Mouse (Mus musculus): Measurements from ENCODE around the gene Cbfa2t3. TPM values are rescaled to one million over a fixed set of nuclear protein-coding genes. Genes with fewer than 3 reads are reported as not detected.

The Cbfa2t3 gene
- total and polyA plus RNA-seq, 2 experiments from 2014 or later, result 10.0 to 12.6 TPM

DNA sequence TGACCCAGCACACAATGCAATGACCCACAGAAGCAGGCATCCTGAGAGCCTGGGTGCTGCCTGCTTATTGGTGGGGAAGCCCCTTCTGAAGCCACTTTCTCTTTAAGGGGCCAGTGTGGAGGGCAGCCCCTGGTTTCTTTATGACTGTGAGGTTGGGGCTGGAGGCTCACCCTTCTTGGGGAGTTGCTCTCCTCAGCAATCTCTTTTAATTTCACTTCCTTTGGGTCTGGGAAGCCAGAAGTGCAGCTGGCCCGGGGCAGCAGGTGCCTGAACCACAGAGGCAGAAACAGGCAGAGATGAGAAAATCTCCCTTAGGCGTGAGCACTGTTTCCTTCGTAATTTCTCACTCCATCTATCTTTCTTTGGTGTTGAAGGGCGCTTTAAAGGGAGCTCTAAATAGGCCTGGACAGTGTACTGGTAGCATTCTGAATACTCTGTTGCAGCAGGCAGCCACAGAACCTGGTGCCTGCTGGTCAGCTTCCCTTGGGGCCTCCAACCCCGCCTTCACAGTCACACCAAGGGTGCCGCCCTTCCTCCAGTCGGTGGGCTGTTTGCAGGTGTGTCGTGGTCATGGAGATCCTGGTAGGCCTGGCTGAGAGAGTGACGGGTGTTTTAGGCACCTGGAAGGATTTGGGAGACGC lies 3.5 kb upstream of the Cbfa2t3 start:
- WGBS, result 67% methylated on average over 10 of the region's 10 CpGs
- Histone ChIP-seq H3K36me3 (ENCODE audit: insufficient read depth, low read length) (no peaks in the 10 kb centered on the region), H3K27me3 (ENCODE audit: insufficient read depth, low read length) (no peaks in the 10 kb centered on the region), H3K9me3 (ENCODE audit: low read length) (no peaks in the 10 kb centered on the region), H3K4me3 (ENCODE audit: low read length) (no peak overlapping the region), H3K4me2 (ENCODE audit: low read depth, low read length) (no peak overlapping the region), H3K9ac (replicated peaks; ENCODE audit: low read length) (no peak overlapping the region), H3K4me1 (ENCODE audit: insufficient read depth, low read length) (no peaks in the 10 kb centered on the region), H3K27ac (no peak overlapping the region)
- DNase-seq (ENCODE audit: low spot score) (no peak), ATAC-seq (no peak)
- TF ChIP-seq CTCF (IDR thresholded peaks at IDR 0.05; ENCODE audit: low read depth), result no peak

DNA sequence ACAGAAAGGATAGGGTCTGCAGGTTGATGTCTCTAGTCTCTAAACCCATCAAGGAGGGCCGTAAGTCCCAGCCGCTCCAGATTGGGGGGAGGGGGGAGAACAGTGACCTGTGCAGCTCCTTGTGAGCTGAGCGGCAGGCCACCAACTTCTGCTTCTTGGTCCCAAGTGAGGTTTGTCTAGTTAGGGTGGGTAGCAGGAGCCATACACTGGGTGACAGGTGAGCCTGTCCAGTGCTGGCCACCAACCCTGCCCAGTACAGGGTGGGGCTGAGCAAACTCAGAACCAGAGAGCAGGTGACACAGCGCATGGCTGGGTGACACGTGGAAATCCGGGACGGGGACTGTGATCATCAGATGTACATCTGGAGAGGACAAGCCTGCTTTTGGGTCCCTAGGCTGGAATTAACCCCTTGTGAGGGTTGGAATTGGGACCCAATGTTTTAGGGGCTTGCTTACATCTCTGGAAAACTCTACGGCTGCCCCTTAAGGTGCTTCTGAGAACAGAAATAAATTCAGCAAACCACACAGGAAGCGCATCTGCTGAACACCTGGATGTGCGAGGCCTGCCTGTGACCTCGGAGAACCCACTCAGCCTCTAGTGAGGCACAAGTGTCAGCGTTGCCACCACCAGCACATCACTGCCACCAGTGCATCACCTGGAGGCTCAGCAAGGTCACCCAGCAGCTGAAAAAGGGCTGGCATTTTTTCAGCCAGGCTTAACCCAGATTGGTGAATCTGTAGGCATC lies 2.7 kb upstream of the Cbfa2t3 start:
- Histone ChIP-seq H3K9me3 (ENCODE audit: low read length) (no peaks in the 10 kb centered on the region), H3K9ac (replicated peaks; ENCODE audit: low read length) (no peak overlapping the region), H3K36me3 (ENCODE audit: insufficient read depth, low read length) (no peaks in the 10 kb centered on the region), H3K27ac (no peak overlapping the region), H3K27me3 (ENCODE audit: insufficient read depth, low read length) (no peaks in the 10 kb centered on the region), H3K4me1 (ENCODE audit: insufficient read depth, low read length) (no peaks in the 10 kb centered on the region), H3K4me3 (ENCODE audit: low read length) (no peak overlapping the region), H3K4me2 (ENCODE audit: low read depth, low read length) (no peak overlapping the region)
- TF ChIP-seq CTCF (IDR thresholded peaks at IDR 0.05; ENCODE audit: low read depth), result no peak
- 88% methylated on average over 12 of the region's 12 CpGs for WGBS
- ATAC-seq, result no peak
- no peak for DNase-seq (ENCODE audit: low spot score)

DNA sequence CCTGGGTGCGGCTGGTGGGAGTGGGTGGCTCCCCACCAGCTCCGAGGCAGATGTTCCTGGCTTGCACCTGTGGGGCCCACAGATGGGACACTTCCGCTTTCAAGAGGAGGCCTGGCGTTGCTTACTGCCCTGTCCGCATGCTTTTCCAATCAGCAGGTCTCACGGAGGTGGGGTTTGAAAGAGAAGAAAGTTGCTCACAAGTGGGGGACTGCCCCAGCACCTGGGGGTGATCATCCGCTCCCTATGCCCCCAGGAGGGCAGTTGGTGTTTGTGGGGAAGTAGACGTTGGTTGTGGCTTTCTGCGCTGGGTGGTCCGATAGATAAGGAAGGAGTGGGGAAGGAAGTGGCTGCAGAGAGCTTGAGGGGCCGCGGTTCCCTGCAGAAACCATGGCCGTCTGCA lies 1.7 kb upstream of the Cbfa2t3 start:
- no peak overlapping the region for H3K27ac ChIP-seq
- no peak overlapping the region for H3K9ac ChIP-seq (replicated peaks; ENCODE audit: low read length)
- H3K36me3 ChIP-seq (ENCODE audit: insufficient read depth, low read length), result no peaks in the 10 kb centered on the region
- H3K4me2 ChIP-seq (ENCODE audit: low read depth, low read length), result no peak overlapping the region
- WGBS, result 77% methylated on average over 13 of the region's 13 CpGs
- no peaks in the 10 kb centered on the region for H3K9me3 ChIP-seq (ENCODE audit: low read length)
- H3K4me1 ChIP-seq (ENCODE audit: insufficient read depth, low read length), result no peaks in the 10 kb centered on the region
- DNase-seq (ENCODE audit: low spot score) (no peak), ATAC-seq (no peak)
- H3K4me3 ChIP-seq (ENCODE audit: low read length), result no peak overlapping the region
- no peak for TF ChIP-seq CTCF (IDR thresholded peaks at IDR 0.05; ENCODE audit: low read depth)
- no peaks in the 10 kb centered on the region for H3K27me3 ChIP-seq (ENCODE audit: insufficient read depth, low read length)

DNA sequence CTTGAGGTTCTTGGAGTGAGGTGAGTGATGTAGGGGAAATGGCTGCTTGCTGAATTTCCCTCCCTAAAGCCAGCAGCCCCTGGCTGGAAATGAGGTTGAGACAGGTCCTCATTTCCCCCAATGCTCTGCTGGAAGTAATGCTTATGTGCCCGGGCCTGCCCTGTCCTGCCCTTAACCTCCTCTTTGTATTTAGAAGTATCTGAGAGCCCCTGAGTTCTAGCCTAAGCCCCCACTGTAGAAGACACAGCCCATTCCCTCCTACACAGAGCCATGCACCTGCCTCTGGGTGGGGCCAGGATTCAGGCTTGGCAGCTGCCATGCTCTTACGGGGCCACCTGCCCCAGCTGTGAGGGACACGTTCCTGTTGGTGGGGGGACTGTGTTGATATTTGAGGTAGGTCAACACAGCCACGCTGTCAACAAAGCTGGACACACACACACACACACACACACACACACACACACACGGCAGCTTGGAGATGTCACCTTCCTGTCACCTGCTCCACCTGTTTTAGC lies 598 bp downstream of the Cbfa2t3 start:
- no peak overlapping the region for H3K27ac ChIP-seq
- no peak overlapping the region for H3K4me2 ChIP-seq (ENCODE audit: low read depth, low read length)
- no peak overlapping the region for H3K4me3 ChIP-seq (ENCODE audit: low read length)
- H3K9ac ChIP-seq (replicated peaks; ENCODE audit: low read length), result no peak overlapping the region
- H3K4me1 ChIP-seq (ENCODE audit: insufficient read depth, low read length), result no peaks in the 10 kb centered on the region
- no peaks in the 10 kb centered on the region for H3K9me3 ChIP-seq (ENCODE audit: low read length)
- 75% methylated on average over 5 of the region's 5 CpGs for WGBS
- no peak for TF ChIP-seq CTCF (IDR thresholded peaks at IDR 0.05; ENCODE audit: low read depth)
- DNase-seq (ENCODE audit: low spot score) (no peak), ATAC-seq (no peak)
- no peaks in the 10 kb centered on the region for H3K27me3 ChIP-seq (ENCODE audit: insufficient read depth, low read length)
- H3K36me3 ChIP-seq (ENCODE audit: insufficient read depth, low read length), result no peaks in the 10 kb centered on the region

DNA sequence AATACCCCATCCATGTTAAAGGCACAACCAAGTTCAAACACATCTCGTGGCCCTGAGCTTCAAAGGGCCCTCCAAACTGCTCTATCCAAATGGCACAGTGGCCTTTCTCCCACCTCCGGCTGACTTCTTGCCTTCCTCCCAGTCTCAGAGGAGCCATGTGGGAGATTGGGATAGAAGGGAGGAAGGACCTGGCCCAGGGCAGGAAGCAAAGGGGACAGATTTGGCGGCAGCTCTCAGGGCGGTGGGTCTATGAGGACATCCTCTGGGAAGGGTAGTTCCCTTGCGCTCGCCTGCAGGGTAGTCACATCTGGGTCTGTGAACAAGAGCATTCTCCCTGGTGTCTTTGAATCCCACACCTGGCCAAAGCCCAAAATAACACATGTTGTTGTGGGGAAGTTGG lies 1.3 kb downstream of the Cbfa2t3 start:
- 84% methylated on average over 6 of the region's 6 CpGs for WGBS
- Histone ChIP-seq H3K4me3 (ENCODE audit: low read length) (no peak overlapping the region), H3K9ac (replicated peaks; ENCODE audit: low read length) (no peak overlapping the region), H3K4me2 (ENCODE audit: low read depth, low read length) (no peak overlapping the region), H3K27me3 (ENCODE audit: insufficient read depth, low read length) (no peaks in the 10 kb centered on the region), H3K4me1 (ENCODE audit: insufficient read depth, low read length) (no peaks in the 10 kb centered on the region), H3K9me3 (ENCODE audit: low read length) (no peaks in the 10 kb centered on the region), H3K27ac (no peak overlapping the region), H3K36me3 (ENCODE audit: insufficient read depth, low read length) (no peaks in the 10 kb centered on the region)
- no peak for TF ChIP-seq CTCF (IDR thresholded peaks at IDR 0.05; ENCODE audit: low read depth)
- DNase-seq (ENCODE audit: low spot score) (no peak), ATAC-seq (no peak)

DNA sequence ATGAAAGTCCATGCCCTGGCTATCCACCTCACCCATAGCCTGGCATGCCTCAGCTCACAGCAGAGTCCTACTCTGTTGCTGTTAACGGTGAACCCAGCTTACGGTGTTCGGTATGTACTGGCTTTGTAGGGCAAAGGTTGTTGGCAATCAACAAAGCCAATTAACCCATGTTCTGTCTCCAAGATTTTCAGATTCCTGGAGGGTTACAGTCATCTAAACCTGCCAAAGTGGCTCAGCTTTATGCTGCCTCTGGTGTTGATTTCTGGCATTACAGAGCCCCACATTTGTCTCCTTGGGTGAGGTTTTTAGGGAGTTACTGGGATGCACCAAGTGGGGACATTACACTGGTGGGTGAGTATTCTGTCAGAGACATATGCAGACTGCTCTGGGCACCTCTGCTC lies 1.7 kb downstream of the Cbfa2t3 start:
- DNase-seq (ENCODE audit: low spot score), result no peak

More for the DNA sequence above, 1.7 kb downstream of the Cbfa2t3 start:
- no peaks in the 10 kb centered on the region for H3K36me3 ChIP-seq (ENCODE audit: insufficient read depth, low read length)
- no peak overlapping the region for H3K9ac ChIP-seq (replicated peaks; ENCODE audit: low read length)
- TF ChIP-seq CTCF (IDR thresholded peaks at IDR 0.05; ENCODE audit: low read depth), result peak; percentile 70
- H3K27me3 ChIP-seq (ENCODE audit: insufficient read depth, low read length), result no peaks in the 10 kb centered on the region
- H3K4me3 ChIP-seq (ENCODE audit: low read length), result no peak overlapping the region
- H3K4me1 ChIP-seq (ENCODE audit: insufficient read depth, low read length), result no peaks in the 10 kb centered on the region
- no peak overlapping the region for H3K27ac ChIP-seq
- H3K9me3 ChIP-seq (ENCODE audit: low read length), result no peaks in the 10 kb centered on the region
- H3K4me2 ChIP-seq (ENCODE audit: low read depth, low read length), result no peak overlapping the region
- ATAC-seq, result no peak
- 60% methylated on average over 3 of the region's 3 CpGs for WGBS

Data from hindbrain, postnatal 0 days (tissue).